ENCODE assay signal across 12 mouse cellular contexts in genomic region chr19:54982801-54983200, GRCm38 (mm10).
"Had no signal": no experiment of that assay in that cellular context is flagged by ENCODE, and none has a peak within 500 bp of the region (broad histone marks: within the 10 kb centered on the region; RNA-seq: fewer than 3 reads in every experiment).

No protein-coding gene starts in this region.

- ATAC-seq: midbrain, embryonic 13.5 days had no signal

- DNase-seq: kidney, adult 9 months; kidney, postnatal 10 days; lung, adult 2 months; lung, postnatal 14 days; spleen, adult 18-20 months; thymus, adult 18-20 months; thymus, postnatal 25 days had no signal

- H3K4me3 ChIP-seq: limb, embryonic 10.5 days; liver, embryonic 15.5 days; midbrain, embryonic 13.5 days; neural tube, embryonic 15.5 days had no signal

- H3K4me2 ChIP-seq: liver, embryonic 11.5 days; liver, embryonic 15.5 days; midbrain, embryonic 13.5 days; neural tube, embryonic 15.5 days had no signal

- H3K27ac ChIP-seq: limb, embryonic 10.5 days; liver, embryonic 15.5 days; midbrain, embryonic 13.5 days; neural tube, embryonic 15.5 days had no signal

- H3K9ac ChIP-seq: liver, embryonic 15.5 days; midbrain, embryonic 13.5 days; neural tube, embryonic 15.5 days had no signal

- H3K27me3 ChIP-seq: liver, embryonic 15.5 days; midbrain, embryonic 13.5 days; neural tube, embryonic 15.5 days had no signal

- H3K36me3 ChIP-seq: limb, embryonic 10.5 days; liver, embryonic 15.5 days; midbrain, embryonic 13.5 days; neural tube, embryonic 15.5 days had no signal

- H3K4me1 ChIP-seq: limb, embryonic 10.5 days; liver, embryonic 15.5 days; midbrain, embryonic 13.5 days; neural tube, embryonic 15.5 days had no signal

- H3K9me3 ChIP-seq: limb, embryonic 10.5 days; liver, embryonic 15.5 days; midbrain, embryonic 13.5 days; neural tube, embryonic 15.5 days had no signal
